In the genomic region with DNA sequence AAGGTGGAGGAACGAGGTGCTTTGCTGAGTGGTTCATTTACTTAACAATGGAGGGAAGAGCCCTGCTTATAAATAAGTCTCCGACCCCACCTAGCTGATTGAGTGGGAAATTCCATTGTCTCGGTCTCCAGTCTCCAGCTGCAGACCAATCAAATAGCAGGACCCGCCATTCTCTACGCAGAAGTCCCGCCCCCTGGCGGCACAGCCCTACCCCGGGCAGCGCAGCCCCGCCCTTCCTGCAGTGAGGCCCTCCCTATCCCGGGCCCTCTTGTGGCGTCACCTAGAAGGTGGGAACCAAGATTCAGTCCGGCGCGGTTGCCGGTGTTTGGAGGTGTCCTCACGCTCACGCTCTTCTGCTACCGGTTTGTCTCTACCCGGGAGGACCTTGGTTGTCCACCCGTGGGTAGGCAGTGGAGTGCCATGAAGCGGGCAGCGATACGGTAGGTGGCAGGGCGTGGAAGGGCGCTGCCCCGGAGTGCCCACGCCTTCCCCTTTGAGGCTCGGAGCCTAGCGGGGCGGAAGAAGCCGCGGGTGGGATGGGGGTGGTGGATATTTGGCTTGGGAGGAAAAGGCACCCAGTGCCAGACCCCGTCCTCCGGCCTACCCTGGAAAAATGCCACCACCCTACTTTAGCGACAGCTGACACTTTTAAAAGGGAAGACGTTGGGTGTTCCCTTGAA, we compare ENCODE assay signal across 8 mouse cellular contexts. TPM values are rescaled to one million over a fixed set of nuclear protein-coding genes. Genes with fewer than 3 reads are reported as not detected.
DNase-seq lines count a peak whose midpoint lies in the region; ATAC-seq and TF ChIP-seq lines count a peak whose summit lies in the region.

A gene (plus strand): TSS at position 209 of the 680 bp plus-strand sequence.

- peak within 1 kb of the TSS; percentile 58 for H3K4me2 ChIP-seq in forebrain, embryonic 16.5 days (ENCODE audit: low read length)
- peak within 1 kb of the TSS; percentile 58 for H3K4me2 ChIP-seq in lung, embryonic 14.5 days

- TF ChIP-seq CTCF in G1E (IDR thresholded peaks at IDR 0.05; ENCODE audit: low read depth, low read length) = no peak
- TF ChIP-seq CTCF in layer of hippocampus, adult 2 months (conservative IDR thresholded peaks at IDR 0.05) = peak; percentile 79
- TF ChIP-seq CTCF in lung, embryonic 14.5 days (IDR thresholded peaks at IDR 0.05; ENCODE audit: low read depth) = peak; percentile 69
- no peak for TF ChIP-seq CTCF in olfactory bulb, adult 2 months (IDR thresholded peaks at IDR 0.05; ENCODE audit: insufficient read depth, low read depth, low read length)
- TF ChIP-seq CTCF in thymus, adult 2 months (IDR thresholded peaks at IDR 0.05; ENCODE audit: borderline replicate concordance, control insufficient read depth, extremely low read depth, insufficient read depth, low read length, poor library complexity) = peak; percentile 68; the same call in 1 of the 2 replicates

- H3K9ac ChIP-seq in forebrain, embryonic 16.5 days (replicated peaks; ENCODE audit: low read depth, low read length) = peak within 1 kb of the TSS; percentile 61
- peak within 1 kb of the TSS; percentile 60 for H3K9ac ChIP-seq in lung, embryonic 14.5 days

- TF ChIP-seq POLR2A in olfactory bulb, adult 2 months (IDR thresholded peaks at IDR 0.05; ENCODE audit: insufficient read depth, low read depth, low read length) = no peak
- peak; percentile 75 for TF ChIP-seq POLR2A in thymus, adult 2 months (IDR thresholded peaks at IDR 0.05; ENCODE audit: control insufficient read depth, extremely low read depth, insufficient read depth, low read length, poor library complexity)

- H3K36me3 ChIP-seq in G1E (replicated peaks) = peaks cover 2% of the 10 kb centered on the region
- H3K36me3 ChIP-seq in forebrain, embryonic 16.5 days (ENCODE audit: control insufficient read depth, insufficient read depth) = no peaks in the 10 kb centered on the region
- H3K36me3 ChIP-seq in lung, embryonic 14.5 days (ENCODE audit: insufficient read depth) = no peaks in the 10 kb centered on the region
- no peaks in the 10 kb centered on the region for H3K36me3 ChIP-seq in thymus, adult 2 months (ENCODE audit: control insufficient read depth, insufficient read depth, low read length)

- ATAC-seq in G1E (ENCODE audit: extremely low read depth, insufficient number of reproducible peaks, low FRiP score, poor library complexity, severe bottlenecking) = peak; percentile 98
- peak; percentile 99 for ATAC-seq in forebrain, embryonic 16.5 days
- ATAC-seq in lung, embryonic 14.5 days (ENCODE audit: insufficient read depth) = peak; percentile 100

- intact Hi-C loops in heart, postnatal 36 days (cut with DNase I) = loop anchor here (1.0 to 2.0 kb wide), 2 partner anchors 46 to 118 kb away; a partner anchor contains a TSS

- H3K4me3 ChIP-seq in G1E (ENCODE audit: low read depth, low read length) = peak within 1 kb of the TSS; percentile 80
- H3K4me3 ChIP-seq in forebrain, embryonic 16.5 days (replicated peaks; ENCODE audit: low read length) = peak within 1 kb of the TSS; percentile 56
- peak within 1 kb of the TSS; percentile 74 for H3K4me3 ChIP-seq in layer of hippocampus, adult 2 months
- H3K4me3 ChIP-seq in lung, embryonic 14.5 days (ENCODE audit: low read depth, low read length) = peak within 1 kb of the TSS; percentile 52
- H3K4me3 ChIP-seq in olfactory bulb, adult 2 months (ENCODE audit: insufficient read depth, low read depth, low read length) = peak within 1 kb of the TSS; percentile 80
- peak within 1 kb of the TSS; percentile 93 for H3K4me3 ChIP-seq in thymus, adult 2 months (ENCODE audit: control insufficient read depth, insufficient read depth, low read length)

- peak within 1 kb of the TSS; percentile 23 for H3K27ac ChIP-seq in forebrain, embryonic 16.5 days (ENCODE audit: low read length)
- peak within 1 kb of the TSS; percentile 89 for H3K27ac ChIP-seq in layer of hippocampus, adult 2 months
- H3K27ac ChIP-seq in lung, embryonic 14.5 days (ENCODE audit: low read depth) = peak within 1 kb of the TSS; percentile 63; the same call in 1 of the 2 replicates
- no peak within 1 kb of the TSS for H3K27ac ChIP-seq in olfactory bulb, adult 2 months (ENCODE audit: insufficient read depth, low read depth, low read length)
- H3K27ac ChIP-seq in thymus, adult 2 months (ENCODE audit: control insufficient read depth, insufficient read depth, low read length) = peak within 1 kb of the TSS; percentile 51; the same call in 1 of the 2 replicates

- H3K27me3 ChIP-seq in G1E (ENCODE audit: insufficient read depth, low read length) = no peaks in the 10 kb centered on the region
- no peaks in the 10 kb centered on the region for H3K27me3 ChIP-seq in forebrain, embryonic 16.5 days (replicated peaks; ENCODE audit: control insufficient read depth, insufficient read depth, low read length)
- H3K27me3 ChIP-seq in lung, embryonic 14.5 days (ENCODE audit: insufficient read depth, low read length) = no peaks in the 10 kb centered on the region
- no peaks in the 10 kb centered on the region for H3K27me3 ChIP-seq in thymus, adult 2 months (ENCODE audit: control insufficient read depth, insufficient read depth, low read length)

- DNase-seq in G1E (ENCODE audit: low spot score) = peak; percentile 78
- DNase-seq in cerebellum, adult 18-20 months = peak; percentile 86 to 92
- peak; percentile 82 to 86 for DNase-seq in heart, postnatal 36 days
- peak; percentile 85 to 87 for DNase-seq in layer of hippocampus, adult 2 months (ENCODE audit: low spot score in 2 of 2)
- DNase-seq in lung, embryonic 14.5 days = peak; percentile 92
- peak; percentile 89 for DNase-seq in thymus, adult 2 months

- H3K4me1 ChIP-seq in G1E (ENCODE audit: insufficient read depth, low read depth, low read length) = no peaks in the 10 kb centered on the region
- H3K4me1 ChIP-seq in forebrain, embryonic 16.5 days (replicated peaks; ENCODE audit: control insufficient read depth, insufficient read depth, low read length) = no peaks in the 10 kb centered on the region
- no peaks in the 10 kb centered on the region for H3K4me1 ChIP-seq in lung, embryonic 14.5 days (ENCODE audit: insufficient read depth)
- no peaks in the 10 kb centered on the region for H3K4me1 ChIP-seq in olfactory bulb, adult 2 months (ENCODE audit: control insufficient read depth, insufficient read depth, low read length)
- H3K4me1 ChIP-seq in thymus, adult 2 months (replicated peaks; ENCODE audit: control insufficient read depth, insufficient read depth, low read length) = no peaks in the 10 kb centered on the region; the same call in 1 of the 2 replicates

- H3K9me3 ChIP-seq in G1E (replicated peaks) = no peaks in the 10 kb centered on the region
- H3K9me3 ChIP-seq in forebrain, embryonic 16.5 days (ENCODE audit: control insufficient read depth, low read length) = no peaks in the 10 kb centered on the region
- no peaks in the 10 kb centered on the region for H3K9me3 ChIP-seq in lung, embryonic 14.5 days (ENCODE audit: low read depth, low read length)

- 22% methylated on average over 30 of the region's 37 CpGs for WGBS in forebrain, embryonic 16.5 days
- WGBS in lung, embryonic 14.5 days = 13% methylated on average over 36 of the region's 37 CpGs
- WGBS in olfactory bulb, adult 2 months = 14% methylated on average over 37 of the region's 37 CpGs
- under 1% methylated on average over 32 of the region's 37 CpGs for WGBS in thymus, adult 2 months

RNA-seq across cellular contexts. Expression of the gene that starts here (rescaled TPM):
- total RNA-seq in G1E (2014; fragmentation: Nextera tagmentation) = 22.6 and 23.3 TPM in 2 replicates
- 32.6 and 34.0 TPM in 2 replicates for total RNA-seq in G1E (2017)
- 1.3 and 4.5 TPM in 2 replicates for polyA plus RNA-seq in G1E (2012)
- 34.3 and 37.4 TPM in 2 replicates for polyA plus RNA-seq in forebrain, embryonic 16.5 days (2015; fragmentation: Nextera tagmentation; extraction: Ambion mirVana)
- 10 to 100 TPM; 26.0 to 26.5 TPM for total RNA-seq in heart, postnatal 36 days (2021)
- total RNA-seq in layer of hippocampus, adult 2 months (2021) = 10 to 100 TPM; 19.3 to 19.8 TPM
- 46.1 and 46.8 TPM in 2 replicates for polyA plus RNA-seq in lung, embryonic 14.5 days (2014; fragmentation: Nextera tagmentation; extraction: Ambion mirVana)
- not detected in 2 replicates for polyA plus RNA-seq in olfactory bulb, adult 2 months (2012; ENCODE audit: insufficient read depth, insufficient read length, low replicate concordance, missing spikeins)
- polyA plus RNA-seq in thymus, adult 2 months (2012; rRNA removed) = 12.7 and 17.8 TPM in 2 replicates

Comparison
In these comparisons a context has a peak if more than half of its experiments do, and no peak if none do; other contexts are left out.
1. CTCF ChIP-seq: peak in layer of hippocampus, adult 2 months (single experiment), lung, embryonic 14.5 days (single experiment) and thymus, adult 2 months (single experiment); none in G1E (single experiment) and olfactory bulb, adult 2 months (single experiment).
2. Peak in every context shown above with its lines, with median percentiles within 50 percentile points of each other: ATAC-seq, DNase-seq and H3K4me3 ChIP-seq.